Mouse (Mus musculus) thymus, postnatal 10 days (tissue): ENCODE results near the gene Bpgm.
A peak's percentile ranks its signal among the peaks of the same experiment; 100 is the strongest.

Source experiments
- DNase-seq, 2 experiments: peaks; one replicate each; pipeline ENCODE4 v3.0.0; 2021; ENCODE audit warnings: low spot score in 2 of 2

Bpgm gene

DNA sequence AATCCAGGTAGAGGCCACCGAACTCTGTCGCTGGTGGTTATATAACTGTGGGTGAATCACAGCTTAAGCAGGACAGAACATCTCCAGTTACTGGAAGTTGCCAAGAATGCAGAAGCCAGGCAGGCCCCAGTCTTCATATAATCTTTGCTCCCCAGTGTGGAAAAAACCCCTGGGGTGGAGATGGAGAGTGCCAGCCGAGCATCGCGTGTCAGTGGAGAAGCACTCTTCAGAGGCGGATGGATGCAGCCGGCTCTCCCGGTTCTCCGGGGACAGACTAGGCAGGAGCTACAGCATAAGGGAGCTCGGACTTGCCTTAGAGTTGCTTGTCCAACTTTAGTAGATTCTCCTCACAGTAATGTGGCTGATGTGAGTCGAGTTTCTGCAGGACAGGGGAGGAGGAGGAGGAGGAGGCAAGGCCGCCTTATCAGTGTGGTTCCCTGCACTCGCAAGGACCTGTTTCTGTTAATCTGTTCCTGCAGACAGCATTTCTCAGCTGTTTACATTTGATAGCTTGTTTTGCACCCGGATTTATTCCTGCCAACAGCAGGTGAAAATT lies 10.1 kb downstream of the Bpgm start:
- no peak for DNase-seq

DNA sequence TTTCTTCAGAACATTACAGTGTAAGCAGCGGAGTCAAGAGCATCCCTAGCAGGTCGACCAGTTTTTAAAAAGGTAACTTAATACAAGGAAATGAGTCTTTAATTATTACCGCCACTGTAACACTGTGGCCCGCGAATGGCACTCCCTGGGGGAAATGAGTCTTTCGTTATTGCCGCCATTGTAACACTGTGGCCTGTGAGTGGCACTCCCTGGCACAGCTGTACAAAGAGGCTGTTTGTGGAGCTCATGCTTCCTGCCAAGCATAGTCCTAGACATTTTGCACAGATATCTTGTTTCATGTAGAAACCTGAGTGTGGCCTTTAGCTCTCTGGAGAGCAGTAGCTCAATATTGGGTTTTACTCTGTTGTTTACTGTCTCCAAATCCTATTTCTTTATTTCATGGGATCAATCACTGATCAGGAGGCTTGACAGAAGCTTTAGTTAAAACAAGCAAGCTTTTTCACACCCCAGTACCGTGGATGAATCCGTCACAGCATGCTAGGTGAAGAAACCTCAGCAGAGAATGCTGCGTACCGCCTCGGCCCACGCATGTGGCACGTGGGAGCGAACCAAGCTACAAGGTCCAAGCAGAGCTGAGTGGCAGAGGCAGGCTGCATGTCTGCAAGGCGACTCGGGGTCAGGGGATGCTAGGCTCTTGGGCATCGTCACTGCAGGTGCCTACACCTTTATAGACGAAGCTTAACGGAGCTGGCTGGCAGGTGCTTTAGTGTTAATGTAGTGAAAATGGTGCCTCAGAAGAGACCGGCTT lies 17.5 kb downstream of the Bpgm start:
- DNase-seq: no peak

DNA sequence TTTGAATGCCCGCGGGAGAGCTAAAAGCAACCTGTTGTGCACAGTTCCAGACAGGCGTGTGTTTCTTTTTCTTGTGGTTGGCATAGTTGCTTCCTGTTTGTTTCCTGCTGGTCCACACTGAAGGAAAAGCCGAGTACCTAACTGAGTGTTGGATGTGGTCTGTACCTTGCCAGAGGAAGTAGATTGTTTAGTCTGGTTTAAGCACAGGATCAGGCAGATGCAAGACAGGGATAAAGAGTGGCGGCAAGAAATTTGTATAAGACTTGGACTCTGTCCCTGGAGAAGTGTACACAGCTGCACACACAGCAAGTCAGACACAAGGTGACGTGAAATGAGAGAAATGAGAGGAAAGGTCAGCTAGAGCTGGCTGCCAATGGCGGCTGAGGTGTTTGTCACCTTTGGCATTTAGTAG lies 19.1 kb downstream of the Bpgm start:
- peak in 1 of 2 experiments; percentile 24 for DNase-seq

DNA sequence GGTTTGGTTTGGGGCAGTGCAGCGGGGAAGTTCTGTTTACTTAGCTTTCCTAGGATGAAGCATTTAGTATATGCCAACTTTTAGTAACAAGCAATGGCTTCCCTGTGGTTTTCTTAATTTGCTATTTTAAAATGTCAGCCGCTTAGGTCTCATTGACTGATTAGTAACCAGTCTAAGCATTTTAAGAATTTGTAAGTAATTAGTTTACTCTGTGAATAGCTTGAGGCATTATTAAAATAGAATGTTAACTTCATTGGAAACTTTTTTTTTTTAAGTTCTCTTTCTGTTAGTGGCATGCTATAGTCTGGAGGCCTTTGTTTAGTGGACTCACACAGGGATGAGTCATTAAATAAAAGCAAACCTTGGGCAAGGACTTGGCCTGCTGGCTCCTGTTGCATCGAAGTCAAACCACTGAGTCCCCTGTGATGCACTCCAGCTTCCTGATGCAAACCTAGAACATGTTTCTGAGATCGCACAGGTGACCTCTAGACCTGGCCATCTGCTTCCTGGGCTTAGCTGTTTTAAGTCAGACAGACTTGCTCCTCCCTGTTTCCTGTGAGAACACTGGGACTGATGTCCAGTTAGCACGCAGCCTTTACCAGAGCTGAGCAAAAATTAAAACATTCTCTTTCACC lies 22.1 kb downstream of the Bpgm start:
- DNase-seq: no peak

DNA sequence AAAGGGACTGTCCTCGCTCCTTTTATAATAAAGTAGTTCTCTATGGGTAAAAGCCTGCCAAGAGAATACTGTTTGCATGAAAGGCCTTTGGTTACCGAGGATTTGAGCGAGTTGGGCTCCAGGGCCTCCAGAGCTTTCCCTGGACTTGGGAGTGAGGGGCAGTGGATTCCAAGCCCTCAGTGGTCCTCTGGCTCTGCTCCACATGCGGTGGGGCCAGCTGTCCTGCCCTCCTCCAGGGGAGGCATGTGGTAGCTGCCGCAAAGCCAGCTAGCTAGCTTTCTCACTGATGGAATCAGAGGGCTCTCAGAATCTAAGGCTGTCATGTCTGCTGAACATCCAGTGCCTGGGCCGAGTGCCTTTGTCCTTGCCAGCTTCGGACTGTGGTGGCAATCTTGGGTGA lies 26.3 kb downstream of the Bpgm start:
- no peak for DNase-seq

DNA sequence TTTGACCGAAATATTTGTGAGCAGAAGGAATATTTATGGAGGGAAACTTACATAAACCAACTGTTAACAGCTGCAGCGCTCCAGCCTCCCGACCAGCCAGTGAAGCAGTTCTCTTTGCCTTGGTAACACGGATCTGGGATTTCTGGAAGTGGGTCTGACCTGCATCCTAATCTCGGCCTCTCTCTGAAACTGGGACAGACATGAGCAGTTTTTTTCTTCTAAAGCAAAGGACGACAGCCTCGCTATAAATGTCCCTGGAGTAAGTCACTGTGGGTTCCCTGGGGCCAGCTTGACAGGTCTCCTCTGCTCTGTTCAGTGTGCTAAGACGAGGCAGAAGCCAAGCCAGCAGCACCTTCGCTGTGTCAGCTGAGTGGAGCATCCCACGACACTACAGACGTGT lies 29.9 kb downstream of the Bpgm start:
- no peak for DNase-seq

DNA sequence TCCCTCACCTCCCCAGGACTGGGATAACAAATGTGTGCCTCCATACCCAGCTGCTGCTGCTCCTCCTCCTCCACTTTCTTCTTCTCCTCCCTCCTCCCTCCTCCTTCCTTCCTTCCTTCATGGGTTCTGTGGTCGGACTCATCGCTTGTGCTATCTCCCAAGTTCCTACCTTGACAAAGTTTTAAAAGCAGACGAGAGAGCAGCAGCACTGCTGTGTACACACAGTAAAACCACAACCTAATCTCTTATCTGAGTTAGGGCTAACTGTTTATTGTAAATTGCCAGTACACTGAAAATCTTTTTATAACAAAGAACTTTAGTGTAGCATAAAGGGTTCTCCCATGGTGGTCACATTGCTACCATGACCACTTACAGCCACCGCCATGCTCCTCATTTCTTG lies 31.6 kb downstream of the Bpgm start:
- no peak for DNase-seq

DNA sequence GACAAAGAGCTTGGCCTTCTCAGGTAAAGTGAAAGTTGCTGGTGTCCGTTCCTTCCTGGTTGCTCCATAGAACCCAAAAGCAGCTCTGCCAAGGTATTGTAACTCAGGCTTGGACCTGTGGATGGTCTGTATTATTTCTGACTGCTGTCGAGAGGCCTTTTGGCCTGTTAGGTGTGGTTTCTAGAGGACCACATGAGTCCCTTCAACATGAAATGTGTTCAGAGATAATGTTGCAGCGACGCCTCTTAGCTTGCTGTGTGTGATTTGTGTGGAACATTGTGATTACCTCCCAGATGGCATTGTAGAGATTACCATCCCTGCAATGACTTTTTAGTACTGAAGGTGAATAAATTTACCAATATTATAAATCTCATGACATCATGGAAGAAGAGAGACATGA lies 32.0 kb downstream of the Bpgm start:
- no peak for DNase-seq

DNA sequence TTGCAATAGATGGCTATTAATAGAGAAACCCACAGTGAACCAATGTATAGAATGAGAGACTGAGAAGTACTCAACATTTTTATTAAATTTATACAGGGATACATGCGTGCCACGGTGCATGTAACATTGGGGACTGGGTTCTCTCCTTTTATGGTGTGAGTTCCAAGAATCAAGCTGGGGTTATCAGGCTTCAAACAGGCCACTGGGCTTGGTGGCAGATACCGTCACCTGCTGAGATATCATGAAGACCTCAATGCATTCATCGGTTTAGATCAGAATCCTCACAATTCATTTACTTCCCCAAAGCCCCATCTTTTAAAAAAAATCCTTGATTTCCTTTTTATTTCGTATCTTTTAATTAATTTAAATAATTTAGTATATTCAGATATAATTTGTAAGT lies 34.3 kb downstream of the Bpgm start:
- DNase-seq: no peak

DNA sequence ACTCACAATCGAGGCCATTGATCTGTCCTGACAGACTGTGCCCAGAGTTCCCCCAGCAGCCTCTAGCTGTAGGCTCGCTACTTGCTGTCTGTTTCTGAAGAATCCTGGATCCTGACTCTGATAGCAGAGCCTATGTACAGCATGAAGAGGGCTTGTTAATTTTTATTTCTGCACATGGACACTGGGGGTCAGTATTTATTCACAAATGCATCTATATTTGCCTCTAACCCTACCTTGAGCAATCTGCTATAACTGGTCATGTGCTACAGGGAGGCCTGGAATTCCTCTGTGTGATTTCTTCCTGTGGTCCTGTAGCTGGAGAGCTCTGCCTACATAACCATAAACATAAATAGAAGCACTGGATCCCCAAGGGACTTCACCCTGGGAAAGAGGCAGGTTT lies 35.4 kb downstream of the Bpgm start:
- no peak for DNase-seq

DNA sequence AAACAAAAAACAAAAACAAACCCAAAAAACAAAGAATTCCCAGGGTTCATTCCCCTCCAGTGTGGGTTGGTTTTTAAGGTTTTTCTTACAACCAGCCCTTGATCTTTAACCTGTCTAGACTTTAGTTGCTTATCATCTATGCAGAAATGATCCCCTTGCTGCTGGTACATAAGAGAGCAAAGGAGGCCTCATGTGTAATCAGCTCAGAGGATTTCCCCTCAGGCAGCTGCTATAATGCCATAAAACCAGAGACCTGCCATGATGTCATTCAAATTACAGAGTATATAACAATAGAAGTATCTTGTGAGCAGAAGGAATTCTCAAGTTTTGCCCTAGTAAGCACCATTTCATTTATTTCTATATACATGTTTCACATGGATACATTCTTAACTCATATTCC lies 36.7 kb downstream of the Bpgm start:
- DNase-seq: no peak

DNA sequence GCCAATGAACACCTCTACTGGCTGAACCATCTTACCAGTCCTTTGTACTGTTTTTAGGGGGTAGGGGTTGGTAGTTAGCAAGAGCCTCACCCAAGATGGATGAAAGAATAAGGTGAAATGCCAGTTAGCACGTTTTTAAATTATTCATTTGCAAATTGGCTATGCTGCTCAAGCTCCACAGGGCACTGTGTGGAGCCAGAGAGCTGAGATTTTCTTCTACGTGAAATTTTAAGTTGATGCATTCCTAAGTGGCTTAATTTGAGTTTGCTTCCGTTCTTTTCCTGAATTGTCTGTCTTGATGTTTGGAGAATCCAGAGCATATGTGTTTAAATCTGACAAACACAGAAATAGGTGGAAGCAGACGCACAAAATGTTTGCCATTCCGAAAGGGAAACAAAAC lies 38.6 kb downstream of the Bpgm start:
- DNase-seq: no peak

DNA sequence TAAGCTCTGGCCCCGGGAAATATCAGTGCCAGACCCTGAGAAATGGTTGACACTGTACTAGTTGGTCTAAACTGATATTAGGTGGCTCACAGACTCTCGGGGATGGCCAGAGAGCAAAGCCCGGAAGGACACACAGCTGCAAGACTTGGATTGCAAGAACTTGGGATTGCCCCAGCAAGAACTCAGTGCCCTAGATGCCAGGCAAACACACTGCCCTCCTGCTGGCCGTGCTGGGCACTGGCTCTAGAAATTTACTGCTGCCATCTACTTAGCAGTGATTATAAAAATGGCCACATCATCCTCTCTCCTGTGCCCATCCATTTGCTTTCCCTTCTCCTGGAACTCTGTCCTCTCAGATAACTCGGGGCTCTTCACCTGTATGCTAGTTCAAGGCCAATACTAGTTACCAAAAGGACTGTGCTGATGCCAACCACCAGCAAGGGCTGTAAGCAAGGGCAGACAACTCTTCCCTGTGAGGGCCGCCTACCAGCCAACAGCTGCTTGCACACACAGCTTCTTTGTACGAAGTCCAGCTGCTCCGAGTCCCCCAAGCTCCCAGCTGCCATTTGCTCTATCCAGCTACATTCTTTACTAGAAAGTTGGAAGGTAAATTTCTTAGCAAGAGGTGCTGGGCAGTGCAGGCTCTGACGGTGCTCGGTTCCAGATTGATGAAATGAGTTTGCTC lies 39.2 kb downstream of the Bpgm start:
- DNase-seq: no peak

DNA sequence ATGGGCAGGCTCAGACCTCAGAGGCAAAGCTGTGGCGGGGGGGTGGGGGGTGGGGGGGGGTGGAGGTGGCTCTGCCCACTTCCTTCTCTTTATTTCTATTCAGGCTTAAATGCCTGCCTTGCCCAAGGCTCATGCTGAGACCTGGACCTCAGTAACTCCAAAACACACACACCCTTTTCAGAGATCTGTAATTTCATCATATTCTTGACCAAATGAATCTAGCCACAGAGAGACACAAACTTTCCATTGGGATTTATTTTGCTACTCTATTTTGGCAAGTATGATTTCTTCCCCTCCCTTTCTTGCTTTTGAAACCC lies 39.7 kb downstream of the Bpgm start:
- no peak for DNase-seq

DNA sequence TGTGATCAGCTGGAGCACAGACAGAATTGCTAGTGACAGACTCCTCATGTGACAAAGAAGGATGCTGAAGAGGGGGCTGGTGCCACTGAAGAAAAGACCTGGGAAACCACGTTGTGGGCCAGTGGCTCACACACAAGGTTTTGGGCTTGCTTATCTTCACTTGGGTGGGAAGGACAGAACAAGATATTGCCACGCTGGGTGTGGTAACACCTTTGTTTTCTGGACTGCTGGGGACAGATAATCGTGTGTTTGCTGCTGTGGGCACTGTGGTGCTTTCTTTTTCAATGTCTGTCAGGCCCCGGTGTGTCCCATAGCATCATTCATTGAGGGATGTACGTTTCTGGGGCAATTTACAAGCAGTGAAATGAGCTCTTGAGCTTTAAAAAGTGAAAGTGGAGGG lies 41.7 kb downstream of the Bpgm start:
- no peak for DNase-seq

DNA sequence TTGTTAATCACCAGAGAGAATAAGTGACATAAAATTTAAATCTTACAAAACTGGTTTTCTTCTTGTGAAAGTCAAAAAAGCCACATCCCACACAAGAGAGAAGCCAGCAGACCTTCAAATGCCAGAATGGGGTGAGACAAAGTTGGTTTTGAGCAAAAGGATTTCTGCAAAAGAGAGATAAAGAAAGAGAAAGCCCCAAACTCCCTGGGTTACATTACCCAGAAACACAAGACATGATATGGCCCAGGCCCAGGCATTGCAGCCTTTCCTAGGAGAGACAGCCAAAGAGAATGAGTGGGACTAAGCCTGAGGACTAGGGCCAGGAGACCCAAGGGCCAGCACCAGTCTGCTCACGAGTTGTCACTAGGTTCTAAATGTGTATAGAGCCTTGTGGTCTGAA lies 43.1 kb downstream of the Bpgm start:
- DNase-seq: no peak

DNA sequence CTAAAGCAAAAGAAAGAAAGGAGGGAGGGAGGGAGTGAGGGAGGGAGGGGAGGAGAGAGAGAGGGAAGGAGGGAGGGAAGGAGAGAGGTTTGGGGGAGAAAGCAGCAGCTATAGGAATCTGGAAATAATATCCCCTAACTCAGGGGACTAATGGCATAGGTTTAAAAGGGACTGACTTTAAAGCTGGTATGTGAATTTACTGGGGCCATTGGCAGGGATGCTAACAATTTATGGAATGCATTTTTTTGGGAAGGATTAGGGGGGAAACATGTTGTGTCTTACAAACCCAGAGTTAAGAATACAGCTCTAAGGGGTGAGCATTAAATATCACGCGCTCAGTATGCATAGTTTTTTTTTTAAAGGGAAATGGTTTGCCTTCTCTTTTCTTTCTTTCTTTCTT lies 44.5 kb downstream of the Bpgm start:
- DNase-seq: no peak

DNA sequence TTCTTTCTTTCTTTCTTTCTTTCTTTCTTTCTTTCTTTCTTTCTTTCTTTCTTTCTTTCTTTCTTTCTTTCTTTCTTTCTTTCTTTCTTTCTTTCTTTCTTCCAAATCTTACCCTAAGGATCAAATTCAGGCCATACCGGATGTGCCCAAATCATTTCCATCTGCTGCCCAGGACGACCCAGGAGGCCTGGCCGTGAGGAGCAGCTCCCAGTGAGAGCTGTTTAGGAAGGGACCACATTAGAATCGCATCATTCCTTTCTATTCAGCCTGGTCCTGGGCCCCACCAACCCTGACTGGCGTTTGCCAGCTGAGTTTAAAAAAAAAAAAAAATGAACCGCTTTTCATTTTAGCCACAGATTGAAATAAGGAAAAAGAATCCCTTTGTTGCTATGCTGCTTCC lies 44.9 kb downstream of the Bpgm start:
- no peak for DNase-seq

DNA sequence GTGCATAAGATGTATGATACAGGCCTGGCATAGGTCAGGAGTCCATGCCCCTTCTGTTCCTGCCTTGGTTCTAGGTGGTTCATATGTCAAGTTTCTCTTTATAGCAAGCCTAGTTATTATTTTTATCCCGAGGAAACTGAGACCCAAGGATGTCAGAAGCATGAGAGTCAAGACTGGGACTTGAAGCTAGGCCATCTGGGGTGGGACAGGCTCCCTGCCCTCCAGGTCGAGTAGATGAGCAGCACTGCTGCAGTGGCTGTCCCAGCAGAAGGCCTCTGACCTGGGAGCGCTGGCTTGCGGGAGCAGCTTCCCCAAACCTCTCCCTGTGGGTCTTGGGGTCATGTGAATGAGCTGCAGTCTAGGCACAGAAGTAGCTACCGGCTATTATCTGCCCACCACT lies 47.5 kb downstream of the Bpgm start:
- DNase-seq: no peak

DNA sequence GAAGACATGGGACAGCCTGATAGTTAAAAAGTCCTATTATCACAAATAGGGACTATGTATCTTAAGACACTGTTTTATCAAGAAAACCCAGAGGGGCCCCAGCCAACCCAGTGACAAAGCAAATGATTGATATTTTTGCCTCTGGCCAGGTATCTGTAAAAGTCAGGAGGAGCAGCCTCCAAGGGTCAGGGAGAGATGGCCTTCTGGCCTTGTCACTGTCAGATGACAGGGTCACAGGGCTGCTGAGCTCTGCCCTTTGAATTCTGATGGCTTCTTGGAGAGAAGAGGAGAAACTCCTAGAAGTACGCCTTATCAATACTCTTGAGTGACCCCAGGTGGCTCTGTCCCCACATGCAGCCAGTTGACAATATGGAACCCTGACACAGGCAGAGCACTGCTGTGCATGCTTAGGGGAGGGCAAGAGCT lies 49.5 kb downstream of the Bpgm start:
- DNase-seq: no peak

DNA sequence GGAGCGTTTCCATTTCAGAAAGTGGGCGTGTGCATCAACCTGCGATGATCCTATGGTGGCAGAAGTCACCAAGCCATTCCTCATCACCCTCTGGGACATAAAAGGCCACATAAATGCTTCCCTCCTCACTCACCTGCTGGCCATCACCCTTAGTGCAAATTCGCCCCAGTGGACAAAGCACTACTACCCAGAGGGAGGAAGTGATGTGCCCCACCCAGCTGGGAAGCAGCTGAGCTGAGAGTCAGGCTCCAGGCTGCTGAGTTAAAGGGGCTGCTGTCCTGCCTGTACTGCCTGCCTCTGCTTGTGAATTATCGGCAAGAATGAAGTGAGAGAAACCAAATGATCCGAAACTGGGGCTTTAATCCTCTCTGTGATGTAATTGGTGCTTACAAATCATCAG lies 49.9 kb downstream of the Bpgm start:
- no peak for DNase-seq

DNA sequence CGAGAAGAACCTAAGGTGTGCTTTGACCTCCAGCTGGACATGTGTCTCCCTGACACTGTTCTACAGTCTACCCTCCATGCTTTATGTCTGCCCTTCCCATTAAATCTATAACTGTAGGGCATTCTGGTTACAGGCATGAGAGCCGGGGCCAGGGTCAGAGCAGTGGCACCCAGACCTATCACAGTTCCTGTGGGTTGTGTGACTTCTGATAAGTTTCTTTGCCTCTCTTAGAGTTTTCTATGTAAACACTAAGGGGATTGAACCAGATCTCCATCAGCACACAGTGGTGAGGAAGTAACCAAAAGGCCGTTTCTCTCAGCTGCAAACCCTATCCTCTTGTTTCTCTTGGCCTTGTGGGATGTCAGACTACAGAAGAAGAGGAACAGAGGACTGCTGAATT lies 50.4 kb downstream of the Bpgm start:
- no peak for DNase-seq

DNA sequence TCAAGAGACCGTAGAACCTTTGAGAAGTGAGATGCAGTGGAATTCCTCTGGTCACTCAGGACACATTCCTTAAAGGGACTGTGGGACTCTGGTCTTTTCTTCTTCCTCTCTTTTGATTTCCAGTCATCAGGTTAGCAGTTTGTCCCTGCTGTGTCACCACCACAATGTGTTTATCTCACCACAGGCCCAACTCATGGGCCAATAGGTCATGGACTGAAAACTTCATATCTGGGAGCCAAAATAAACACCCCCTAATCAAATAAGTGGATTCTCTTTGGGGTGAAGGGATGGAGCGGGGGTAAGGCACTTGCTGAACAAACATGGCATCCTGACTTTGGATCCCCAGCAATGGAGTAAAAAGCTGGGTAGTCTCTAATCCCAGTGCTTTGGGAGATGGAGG lies 52.1 kb downstream of the Bpgm start:
- no peak for DNase-seq
